ENCODE assay signal across 9 mouse cellular contexts in the genomic region with DNA sequence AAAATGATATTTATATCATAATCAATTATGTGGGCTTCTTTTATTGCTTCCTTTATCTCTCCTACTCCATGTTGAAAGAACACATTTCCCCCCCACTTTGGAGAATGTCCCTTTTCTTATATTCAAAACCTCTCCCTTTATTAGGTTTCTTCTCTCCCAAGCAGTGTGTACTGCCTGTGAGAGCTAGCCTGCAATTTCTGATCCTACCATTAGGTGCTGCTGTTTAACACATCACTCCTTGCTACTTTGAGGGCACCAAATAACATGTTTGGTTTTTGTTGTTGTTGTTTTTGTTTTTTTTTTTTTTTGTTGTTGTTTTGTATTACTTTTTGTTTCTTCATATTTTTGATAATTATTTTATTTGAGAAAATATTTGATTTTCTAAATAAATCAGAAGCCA.
DNase-seq lines count a peak whose midpoint lies in the region; ATAC-seq lines count a peak whose summit lies in the region.
"Had no signal": no experiment of that assay in that cellular context is flagged by ENCODE, and none has a peak within 500 bp of the region (broad histone marks: within the 10 kb centered on the region; RNA-seq: fewer than 3 reads in every experiment).

No protein-coding gene starts in this region.

- H3K4me3 ChIP-seq in hindbrain, embryonic 11.5 days (ENCODE audit: low read depth, low read length), result no peak overlapping the region
- no peak overlapping the region for H3K4me3 ChIP-seq in hindbrain, embryonic 16.5 days (ENCODE audit: low read length)
- no peak overlapping the region for H3K4me3 ChIP-seq in midbrain, embryonic 14.5 days (replicated peaks; ENCODE audit: low read depth, low read length)
- H3K4me3 ChIP-seq in midbrain, embryonic 15.5 days, result no peak overlapping the region
- H3K4me3 ChIP-seq: limb, embryonic 13.5 days had no signal

- H3K9ac ChIP-seq in hindbrain, embryonic 11.5 days (ENCODE audit: low read depth, low read length), result no peak overlapping the region
- H3K9ac ChIP-seq in hindbrain, embryonic 16.5 days (ENCODE audit: low read depth, low read length), result no peak overlapping the region
- no peak overlapping the region for H3K9ac ChIP-seq in midbrain, embryonic 14.5 days (replicated peaks; ENCODE audit: low read length)
- H3K9ac ChIP-seq in midbrain, embryonic 15.5 days, result no peak overlapping the region
- H3K9ac ChIP-seq: limb, embryonic 13.5 days had no signal

- peak; percentile 35 for DNase-seq in hindbrain, embryonic 11.5 days (ENCODE audit: low spot score)
- peak; percentile 42 for DNase-seq in midbrain, embryonic 14.5 days
- peak; percentile 15 for DNase-seq in c-Kit-positive CD71-positive TER-119-negative erythroid progenitor cells, embryonic 14.5 days (ENCODE audit: low read depth)
- peak; percentile 4 for DNase-seq in retina, adult 2 months (ENCODE audit: low read depth, low spot score)
- no peak for DNase-seq in gastrocnemius, postnatal 36 days
- no peak for DNase-seq in gastrocnemius, postnatal 14 days

- H3K9me3 ChIP-seq in hindbrain, embryonic 11.5 days (ENCODE audit: control insufficient read depth, low read length), result no peaks in the 10 kb centered on the region
- H3K9me3 ChIP-seq in hindbrain, embryonic 16.5 days (ENCODE audit: control insufficient read depth, low read length), result no peaks in the 10 kb centered on the region; the same call in none of the 2 replicates
- peaks cover 8% of the 10 kb centered on the region; the same call in 1 of the 2 replicates for H3K9me3 ChIP-seq in midbrain, embryonic 14.5 days (ENCODE audit: control insufficient read depth, low read length)
- H3K9me3 ChIP-seq in midbrain, embryonic 15.5 days, result no peaks in the 10 kb centered on the region

- H3K27ac ChIP-seq in hindbrain, embryonic 11.5 days (ENCODE audit: low read depth, low read length), result no peak overlapping the region
- no peak overlapping the region for H3K27ac ChIP-seq in hindbrain, embryonic 16.5 days (ENCODE audit: low read depth, low read length)
- no peak overlapping the region for H3K27ac ChIP-seq in midbrain, embryonic 14.5 days (replicated peaks; ENCODE audit: low read depth, low read length)
- no peak overlapping the region for H3K27ac ChIP-seq in midbrain, embryonic 15.5 days
- H3K27ac ChIP-seq: limb, embryonic 13.5 days had no signal

- H3K4me2 ChIP-seq in hindbrain, embryonic 11.5 days (replicated peaks; ENCODE audit: low read depth, low read length), result no peak overlapping the region
- H3K4me2 ChIP-seq in hindbrain, embryonic 16.5 days (ENCODE audit: low read length), result no peak overlapping the region
- no peak overlapping the region for H3K4me2 ChIP-seq in midbrain, embryonic 14.5 days (ENCODE audit: low read length)
- H3K4me2 ChIP-seq in midbrain, embryonic 15.5 days, result no peak overlapping the region
- H3K4me2 ChIP-seq: limb, embryonic 13.5 days had no signal

- ATAC-seq in hindbrain, embryonic 11.5 days (ENCODE audit: low FRiP score), result no peak
- no peak for ATAC-seq in hindbrain, embryonic 16.5 days
- ATAC-seq in midbrain, embryonic 14.5 days (ENCODE audit: low FRiP score, low TSS enrichment), result no peak
- ATAC-seq in midbrain, embryonic 15.5 days (replicated peaks), result no peak

- intact Hi-C loops in gastrocnemius, postnatal 36 days (cut with DNase I), result loop anchor here (10.0 kb wide), 1 partner anchor 890 kb away; no protein-coding TSS in a partner anchor
- intact Hi-C loops in gastrocnemius, postnatal 14 days (cut with DNase I; ENCODE audit: low total_unique reads), result loop anchor here (5.0 kb wide), 1 partner anchor 213 kb away; no protein-coding TSS in a partner anchor

- H3K36me3 ChIP-seq in hindbrain, embryonic 11.5 days (ENCODE audit: control insufficient read depth, insufficient read depth, low read length), result no peaks in the 10 kb centered on the region
- no peaks in the 10 kb centered on the region for H3K36me3 ChIP-seq in hindbrain, embryonic 16.5 days (ENCODE audit: control insufficient read depth, insufficient read depth, low read length)
- H3K36me3 ChIP-seq in midbrain, embryonic 14.5 days (ENCODE audit: control insufficient read depth, insufficient read depth, low read length), result no peaks in the 10 kb centered on the region
- H3K36me3 ChIP-seq in midbrain, embryonic 15.5 days (replicated peaks), result no peaks in the 10 kb centered on the region
- H3K36me3 ChIP-seq: limb, embryonic 13.5 days had no signal

- H3K4me1 ChIP-seq in hindbrain, embryonic 11.5 days (replicated peaks; ENCODE audit: control insufficient read depth, insufficient read depth, low read length), result no peaks in the 10 kb centered on the region
- H3K4me1 ChIP-seq in hindbrain, embryonic 16.5 days (ENCODE audit: control insufficient read depth, insufficient read depth, low read depth, low read length), result no peaks in the 10 kb centered on the region
- H3K4me1 ChIP-seq in midbrain, embryonic 14.5 days (ENCODE audit: control insufficient read depth, insufficient read depth, low read length), result no peaks in the 10 kb centered on the region
- H3K4me1 ChIP-seq in midbrain, embryonic 15.5 days, result no peaks in the 10 kb centered on the region
- H3K4me1 ChIP-seq: limb, embryonic 13.5 days had no signal

- no peaks in the 10 kb centered on the region for H3K27me3 ChIP-seq in hindbrain, embryonic 11.5 days (ENCODE audit: control insufficient read depth, insufficient read depth, low read length)
- H3K27me3 ChIP-seq in hindbrain, embryonic 16.5 days (replicated peaks; ENCODE audit: control insufficient read depth, insufficient read depth, low read length), result no peaks in the 10 kb centered on the region
- H3K27me3 ChIP-seq in midbrain, embryonic 14.5 days (ENCODE audit: control insufficient read depth, insufficient read depth, low read length), result no peaks in the 10 kb centered on the region
- H3K27me3 ChIP-seq in midbrain, embryonic 15.5 days (replicated peaks), result no peaks in the 10 kb centered on the region
- H3K27me3 ChIP-seq: limb, embryonic 13.5 days had no signal

Comparison
In these comparisons a context has a peak if more than half of its experiments do, and no peak if none do; other contexts are left out.
1. DNase-seq: peak in hindbrain, embryonic 11.5 days (single experiment), midbrain, embryonic 14.5 days (single experiment), c-Kit-positive CD71-positive TER-119-negative erythroid progenitor cells, embryonic 14.5 days (single experiment) and retina, adult 2 months (single experiment); none in gastrocnemius, postnatal 36 days (0 of 2) and gastrocnemius, postnatal 14 days (single experiment).